Mouse (Mus musculus) limb, embryonic 10.5 days (tissue): ENCODE data around the gene Rabep2. TPM values are rescaled to one million over a fixed set of nuclear protein-coding genes. Genes with fewer than 3 reads are reported as not detected.

ENCODE experiments used
- DNase-seq: peaks from one replicate; pipeline ENCODE4 v3.0.0-alpha.2; 2017; ENCODE audit warnings: low spot score
- H3K27ac ChIP-seq: fragments of 300-500 bp; sonication (generic); 2 replicates; pipeline ENCODE4 v1.5.1; 2016; ENCODE audit warnings: mild to moderate bottlenecking
- H3K27me3 ChIP-seq: fragments of 300-500 bp; sonication (generic); 2 replicates; pipeline ENCODE4 v1.6.1; 2016; ENCODE audit warnings: low read depth, mild to moderate bottlenecking; ENCODE audit not compliant: poor library complexity, severe bottlenecking
- H3K36me3 ChIP-seq: fragments of 300-500 bp; sonication (generic); 2 replicates; pipeline ENCODE4 v1.6.1; 2016; ENCODE audit warnings: mild to moderate bottlenecking, moderate library complexity
- H3K4me1 ChIP-seq: fragments of 300-500 bp; sonication (generic); 2 replicates; pipeline ENCODE4 v1.6.1; 2016
- H3K4me3 ChIP-seq: fragments of 300-500 bp; sonication (generic); 2 replicates; pipeline ENCODE4 v1.5.1; 2016; ENCODE audit warnings: mild to moderate bottlenecking, moderate library complexity
- H3K9me3 ChIP-seq: fragments of 300-500 bp; sonication (generic); replicated peaks from 2 replicates; pipeline ENCODE4 v1.6.1; 2016; ENCODE audit warnings: mild to moderate bottlenecking
- WGBS: fragments of 180-500 bp; shearing (Covaris S2); methylation state at CpG from one replicate; pipeline ENCODE4 v1.1.7; 2016; 5-methylcytosine and 5-hydroxymethylcytosine counted together
- polyA plus RNA-seq: library from polyadenylated mRNA; unstranded; fragments of >200 nt; fragmentation: Nextera tagmentation; extraction: Ambion mirVana; gene quantifications from 2 replicates; pipeline ENCODE4 v1.2.1, GENCODE M21; 2016

The Rabep2 gene
- polyA plus RNA-seq, 1 experiment from 2014 or later: 36.9 TPM

DNA sequence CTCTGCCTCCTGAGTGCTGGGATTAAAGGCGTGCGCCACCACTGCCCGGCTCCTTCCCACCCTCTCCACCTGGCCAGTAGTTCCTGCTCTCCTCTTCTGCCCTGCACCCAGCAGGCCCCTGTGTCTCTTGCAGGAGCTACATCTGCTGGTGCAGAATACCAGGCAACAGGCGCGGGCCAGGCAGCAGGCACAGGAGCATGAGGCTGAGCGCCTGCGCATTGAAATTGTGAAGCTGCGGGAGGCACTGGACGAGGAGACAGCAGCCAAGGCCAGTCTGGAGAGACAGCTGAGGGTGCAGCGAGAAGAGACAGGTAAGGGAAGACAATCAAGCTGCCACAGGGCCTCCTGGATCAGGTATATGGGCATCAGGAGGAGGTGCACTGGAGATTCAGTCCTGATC, 15.4 kb downstream of the Rabep2 start:
- no peak for DNase-seq
- Histone ChIP-seq H3K36me3 (peaks cover 77% of the 10 kb centered on the region), H3K4me3 (no peak overlapping the region), H3K9me3 (no peaks in the 10 kb centered on the region), H3K27me3 (no peaks in the 10 kb centered on the region), H3K4me1 (no peaks in the 10 kb centered on the region), H3K27ac (no peak overlapping the region)
- 95% methylated on average over 10 of the region's 10 CpGs for WGBS

DNA sequence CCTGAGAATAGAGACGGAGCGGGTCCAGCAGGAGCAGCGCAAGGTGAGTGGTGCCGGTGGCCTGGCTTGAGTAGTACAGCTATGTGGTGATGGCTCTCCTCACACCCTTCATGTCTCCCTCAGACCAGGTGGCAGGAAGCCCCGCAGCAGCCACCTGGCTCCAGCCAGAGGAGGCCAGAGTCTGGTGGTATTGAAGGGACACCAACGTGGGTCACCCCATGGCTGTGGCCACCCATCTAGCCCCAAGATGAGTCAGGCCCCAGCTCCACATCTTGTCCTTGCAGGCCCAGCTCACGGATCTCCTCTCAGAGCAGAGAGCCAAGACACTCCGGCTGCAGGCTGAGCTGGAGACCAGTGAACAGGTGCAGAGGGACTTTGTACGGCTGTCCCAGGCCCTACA, 16.0 kb downstream of the Rabep2 start:
- no peaks in the 10 kb centered on the region for H3K27me3 ChIP-seq
- H3K9me3 ChIP-seq: no peaks in the 10 kb centered on the region
- no peak overlapping the region for H3K4me3 ChIP-seq
- H3K36me3 ChIP-seq: peaks cover 79% of the 10 kb centered on the region
- DNase-seq: no peak
- WGBS: 96% methylated on average over 9 of the region's 9 CpGs
- no peak overlapping the region for H3K27ac ChIP-seq
- H3K4me1 ChIP-seq: no peaks in the 10 kb centered on the region

DNA sequence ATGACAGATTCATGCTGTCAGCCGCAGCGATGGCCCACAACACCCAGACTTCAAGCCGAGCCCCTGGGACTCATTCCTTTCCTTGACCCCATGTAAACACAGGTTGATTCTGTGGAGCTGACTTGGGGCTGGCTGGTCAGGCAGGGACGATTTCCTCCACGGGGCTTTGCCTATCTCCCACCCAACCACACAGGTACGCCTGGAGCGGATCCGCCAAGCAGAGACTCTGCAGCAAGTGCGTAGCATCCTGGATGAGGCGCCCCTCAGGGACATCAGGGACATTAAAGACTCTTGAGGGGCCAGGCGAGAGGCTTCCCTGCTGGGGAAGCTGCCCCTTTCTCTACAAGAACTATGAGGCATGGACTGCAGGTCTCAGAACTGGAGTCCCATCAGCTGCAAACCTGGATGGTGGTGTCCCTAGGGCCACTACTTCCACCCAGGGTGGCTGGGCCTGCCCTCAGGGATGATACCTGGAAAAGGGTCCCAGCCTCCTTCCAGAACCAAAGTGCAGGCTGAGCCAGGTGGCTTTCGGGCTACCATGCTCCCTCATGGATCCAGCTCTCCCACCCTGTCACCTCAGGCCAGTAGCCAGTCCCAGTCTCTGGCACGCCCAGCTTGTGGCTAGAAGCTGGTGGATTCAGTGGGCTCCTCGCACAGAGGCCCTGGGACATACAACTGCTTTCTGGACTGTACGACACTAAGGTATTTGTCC, 16.7 kb downstream of the Rabep2 start:
- no peak overlapping the region for H3K27ac ChIP-seq
- H3K36me3 ChIP-seq: peaks cover 76% of the 10 kb centered on the region
- no peaks in the 10 kb centered on the region for H3K9me3 ChIP-seq
- WGBS: 95% methylated on average over 15 of the region's 15 CpGs
- no peaks in the 10 kb centered on the region for H3K27me3 ChIP-seq
- H3K4me3 ChIP-seq: no peak overlapping the region
- no peak for DNase-seq
- H3K4me1 ChIP-seq: no peaks in the 10 kb centered on the region

DNA sequence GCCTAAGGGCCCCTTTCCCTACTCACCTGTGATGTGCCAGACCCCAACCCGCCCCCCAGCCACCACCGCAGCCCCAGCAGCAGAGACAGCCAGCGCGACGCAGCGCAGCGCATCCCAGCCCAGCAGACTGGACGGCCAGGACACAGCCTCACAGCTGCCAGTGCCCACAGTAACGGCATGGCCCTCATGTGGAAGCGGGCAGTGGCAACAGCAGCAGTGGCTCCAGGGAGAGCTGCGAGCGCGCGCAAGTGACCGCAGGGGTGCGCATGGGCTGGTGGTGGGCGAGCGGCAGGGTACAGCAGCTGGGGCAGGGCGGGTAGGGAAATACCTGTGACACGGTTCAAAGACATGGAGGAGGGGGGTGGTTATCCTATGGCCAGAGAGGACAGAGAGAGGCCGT, 17.7 kb downstream of the Rabep2 start:
- Histone ChIP-seq H3K36me3 (peaks cover 69% of the 10 kb centered on the region), H3K4me1 (no peaks in the 10 kb centered on the region), H3K9me3 (no peaks in the 10 kb centered on the region), H3K4me3 (no peak overlapping the region), H3K27ac (no peak overlapping the region; the same call in 1 of the 2 replicates), H3K27me3 (no peaks in the 10 kb centered on the region)
- WGBS: 91% methylated on average over 21 of the region's 21 CpGs
- no peak for DNase-seq

DNA sequence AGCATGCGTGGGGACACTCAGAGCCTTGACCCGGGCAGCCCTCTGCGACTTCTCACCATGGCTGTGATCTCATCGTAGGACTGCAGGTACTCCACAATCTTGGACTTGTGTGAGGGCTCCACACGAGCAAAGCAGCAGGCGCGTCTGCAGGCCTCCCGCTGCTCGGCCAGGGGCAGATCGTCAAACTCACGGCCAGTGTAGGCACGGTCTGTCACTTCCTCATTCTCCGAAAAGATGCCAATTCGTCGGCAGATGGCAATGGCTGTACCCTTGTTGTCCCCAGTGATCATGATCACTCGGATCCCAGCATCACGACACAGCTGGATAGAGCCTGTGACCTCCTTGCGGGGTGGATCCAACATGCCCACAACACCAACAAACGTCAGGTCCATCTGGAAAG, 19.9 kb downstream of the Rabep2 start:
- WGBS: 94% methylated on average over 19 of the region's 19 CpGs
- no peak overlapping the region for H3K27ac ChIP-seq
- no peak for DNase-seq
- H3K36me3 ChIP-seq: peaks cover 55% of the 10 kb centered on the region
- H3K9me3 ChIP-seq: no peaks in the 10 kb centered on the region
- H3K27me3 ChIP-seq: no peaks in the 10 kb centered on the region
- no peak overlapping the region for H3K4me3 ChIP-seq
- H3K4me1 ChIP-seq: no peaks in the 10 kb centered on the region

DNA sequence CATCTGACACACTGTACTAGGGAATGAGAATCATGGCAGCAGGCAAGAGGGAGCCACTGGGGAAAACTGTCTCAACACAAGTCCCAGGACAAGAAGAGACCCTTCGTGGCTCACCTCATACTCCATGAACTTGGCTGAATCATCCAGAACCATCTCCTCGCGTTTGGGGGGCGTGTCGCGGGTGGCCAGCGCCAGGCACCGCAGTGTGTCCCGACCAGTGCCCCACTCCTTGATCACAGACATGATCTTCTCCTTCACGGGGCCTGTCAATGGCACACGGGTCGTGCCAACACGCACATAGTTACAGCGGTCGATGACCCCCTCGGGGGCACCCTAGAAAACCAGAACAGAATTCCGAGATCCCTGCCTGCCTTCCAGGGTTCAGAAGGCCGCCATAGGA, 21.4 kb downstream of the Rabep2 start:
- Histone ChIP-seq H3K9me3 (no peaks in the 10 kb centered on the region), H3K27ac (no peak overlapping the region), H3K36me3 (peaks cover 42% of the 10 kb centered on the region), H3K27me3 (no peaks in the 10 kb centered on the region), H3K4me1 (no peaks in the 10 kb centered on the region), H3K4me3 (no peak overlapping the region)
- WGBS: 95% methylated on average over 18 of the region's 18 CpGs
- no peak for DNase-seq

DNA sequence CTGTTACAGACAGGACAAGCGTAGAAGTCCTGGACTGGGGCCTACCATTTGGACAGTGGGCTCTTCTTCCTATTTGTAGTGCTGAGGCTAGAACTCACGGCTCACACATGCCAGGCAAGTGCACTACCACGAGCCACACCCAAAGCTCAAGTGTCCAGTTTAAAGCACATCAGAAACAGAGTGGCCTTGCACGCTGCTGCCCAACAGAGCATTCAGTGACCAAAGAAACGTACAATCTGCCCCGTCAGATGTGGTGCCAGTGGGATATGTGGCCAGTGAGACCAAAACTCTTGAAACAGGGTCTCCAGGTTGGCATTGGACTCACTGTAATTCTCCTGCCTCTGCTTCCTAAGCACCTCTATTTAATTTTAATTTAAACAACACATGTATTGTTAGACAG, 22.1 kb downstream of the Rabep2 start:
- peaks cover 35% of the 10 kb centered on the region for H3K36me3 ChIP-seq
- no peak overlapping the region for H3K27ac ChIP-seq
- no peak overlapping the region for H3K4me3 ChIP-seq
- no peaks in the 10 kb centered on the region for H3K9me3 ChIP-seq
- no peak for DNase-seq
- H3K4me1 ChIP-seq: no peaks in the 10 kb centered on the region
- 92% methylated on average over 6 of the region's 6 CpGs for WGBS
- H3K27me3 ChIP-seq: no peaks in the 10 kb centered on the region

DNA sequence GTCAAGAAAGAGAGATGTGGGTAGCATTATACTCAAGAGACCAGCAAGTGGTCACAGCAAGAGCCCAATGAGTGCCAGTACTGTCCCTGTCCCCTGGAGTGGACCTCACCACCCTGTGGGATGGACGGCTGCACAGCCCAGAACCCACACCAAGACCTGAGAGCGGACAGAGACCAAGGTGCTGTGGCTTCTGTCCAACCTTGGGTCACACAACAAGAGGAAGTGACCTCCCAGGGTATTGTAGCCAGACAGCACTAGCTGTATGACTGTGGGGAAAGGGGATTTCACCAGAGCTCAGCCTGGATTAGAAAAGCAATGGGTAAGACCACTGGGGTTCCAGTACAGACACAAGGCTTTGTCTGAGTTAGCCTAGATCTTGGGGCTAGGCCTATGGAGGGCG, 23.7 kb downstream of the Rabep2 start:
- Histone ChIP-seq H3K27ac (no peak overlapping the region), H3K4me1 (no peaks in the 10 kb centered on the region), H3K36me3 (peaks cover 19% of the 10 kb centered on the region), H3K27me3 (no peaks in the 10 kb centered on the region), H3K4me3 (no peak overlapping the region), H3K9me3 (no peaks in the 10 kb centered on the region)
- no peak for DNase-seq
- 84% methylated on average over 3 of the region's 3 CpGs for WGBS

DNA sequence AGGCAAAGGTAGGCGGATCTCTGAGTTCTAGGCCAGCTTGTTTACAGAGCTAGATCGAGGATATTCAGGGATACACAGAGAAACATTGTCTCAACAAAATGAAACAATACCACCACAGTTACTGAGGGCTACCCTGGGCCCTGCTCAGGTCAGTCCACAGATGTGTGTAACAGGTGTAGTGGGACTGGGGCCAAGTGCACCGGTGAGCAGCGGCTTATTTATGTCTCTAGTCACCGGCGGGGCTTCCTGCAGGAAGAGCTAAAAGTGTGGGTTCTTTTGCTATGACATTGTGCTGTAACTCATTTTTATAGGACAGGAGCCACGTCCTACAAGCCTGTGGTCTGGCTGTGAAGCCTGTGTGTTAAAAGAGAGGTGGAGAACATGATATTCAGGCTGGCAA, 25.3 kb downstream of the Rabep2 start:
- no peak for DNase-seq
- H3K36me3 ChIP-seq: 0 out of 2 replicates have a peak, but pooled peaks cover 4% of the 10 kb centered on the region
- no peaks in the 10 kb centered on the region for H3K27me3 ChIP-seq
- WGBS: 56% methylated on average over 7 of the region's 7 CpGs
- no peaks in the 10 kb centered on the region for H3K9me3 ChIP-seq
- H3K4me1 ChIP-seq: no peaks in the 10 kb centered on the region
- no peak overlapping the region for H3K27ac ChIP-seq
- no peak overlapping the region for H3K4me3 ChIP-seq

DNA sequence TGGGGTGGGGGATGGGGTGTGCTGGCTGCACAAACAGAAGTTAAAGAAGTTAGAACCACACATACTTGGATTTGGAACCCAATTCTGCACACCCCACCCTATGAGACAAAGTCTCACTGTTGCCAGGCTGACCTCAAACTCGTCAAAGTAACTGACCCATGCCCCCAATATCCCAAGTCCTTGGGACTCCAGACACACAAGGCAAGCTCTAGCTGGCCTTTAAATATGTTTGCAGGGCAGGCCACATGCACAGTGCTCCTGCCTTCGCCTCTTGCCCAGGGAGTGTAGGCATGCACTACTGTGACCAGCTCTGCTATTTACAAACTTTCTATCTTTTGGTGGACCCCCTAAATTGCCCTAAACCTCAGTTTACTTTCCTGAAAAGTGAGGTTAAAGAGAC, 26.7 kb downstream of the Rabep2 start:
- Histone ChIP-seq H3K4me3 (no peak overlapping the region), H3K4me1 (0 out of 2 replicates have a peak, but pooled peaks cover 3% of the 10 kb centered on the region), H3K27me3 (no peaks in the 10 kb centered on the region), H3K36me3 (no peaks in the 10 kb centered on the region), H3K27ac (no peak overlapping the region), H3K9me3 (no peaks in the 10 kb centered on the region)
- no peak for DNase-seq
- 88% methylated on average over 2 of the region's 2 CpGs for WGBS

DNA sequence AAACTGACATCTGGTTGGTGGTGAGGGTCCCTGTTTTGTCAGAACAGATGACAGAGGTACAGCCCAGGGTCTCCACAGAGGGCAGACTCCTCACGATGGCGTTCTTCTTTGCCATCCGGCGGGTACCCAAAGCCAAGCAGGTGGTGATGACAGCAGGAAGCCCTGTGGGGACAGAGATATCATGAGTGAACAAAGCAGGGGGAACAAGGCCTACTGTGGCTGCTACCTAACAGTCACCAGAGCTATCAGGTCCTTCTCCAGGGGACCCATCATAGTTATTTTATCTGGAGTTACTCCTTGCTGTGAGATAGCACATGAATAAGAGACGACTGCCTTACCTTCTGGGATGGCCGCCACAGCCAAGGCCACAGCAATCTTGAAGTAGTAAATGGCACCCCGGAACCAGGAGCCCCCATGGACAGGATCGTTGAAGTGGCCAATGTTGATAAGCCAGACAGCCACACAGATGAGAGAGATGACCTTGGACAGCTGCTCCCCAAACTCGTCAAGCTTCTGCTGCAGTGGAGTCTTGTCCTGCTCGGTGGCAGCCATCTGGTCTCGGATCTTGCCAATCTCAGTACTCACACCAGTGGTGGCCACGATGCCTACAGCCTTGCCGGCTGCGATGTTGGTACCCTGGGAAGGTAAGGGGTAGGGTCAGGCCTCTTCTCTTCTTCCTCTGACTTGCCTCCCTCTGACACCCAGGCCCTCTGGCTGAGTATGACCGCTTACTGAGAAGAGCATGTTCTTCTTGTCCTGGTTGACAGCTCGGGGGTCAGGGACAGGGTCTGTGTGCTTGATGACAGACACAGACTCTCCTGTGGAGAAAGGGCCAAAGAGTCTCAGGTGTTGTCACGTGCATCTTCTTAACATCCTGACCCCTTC, 28.1 kb downstream of the Rabep2 start:
- no peak overlapping the region for H3K4me3 ChIP-seq
- no peak overlapping the region for H3K27ac ChIP-seq
- H3K36me3 ChIP-seq: no peaks in the 10 kb centered on the region
- no peak for DNase-seq
- H3K9me3 ChIP-seq: no peaks in the 10 kb centered on the region
- H3K4me1 ChIP-seq: peaks cover 16% of the 10 kb centered on the region
- 91% methylated on average over 17 of the region's 17 CpGs for WGBS
- no peaks in the 10 kb centered on the region; the same call in 1 of the 2 replicates for H3K27me3 ChIP-seq

DNA sequence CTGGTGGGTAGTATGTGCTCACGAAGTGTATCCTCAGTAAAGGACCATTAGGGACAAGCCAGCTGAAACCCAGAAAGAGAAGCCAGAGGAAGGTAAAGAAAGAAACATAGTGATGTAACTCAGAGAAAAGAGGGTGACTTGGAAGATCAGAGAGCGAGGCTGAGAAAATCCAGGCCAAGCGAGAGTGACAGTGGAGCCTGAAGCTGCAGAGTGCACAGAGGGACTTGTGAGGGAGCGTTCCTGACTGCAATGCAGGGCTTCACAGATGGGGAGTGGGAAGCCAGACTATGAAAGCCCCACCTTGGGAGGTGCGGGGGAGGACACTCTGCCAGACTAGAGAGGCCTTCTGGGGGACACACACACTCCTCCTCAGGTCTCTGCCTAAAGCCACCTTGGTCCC, 29.7 kb downstream of the Rabep2 start:
- no peak for DNase-seq
- 84% methylated on average over 5 of the region's 5 CpGs for WGBS

More for the DNA sequence above, 29.7 kb downstream of the Rabep2 start:
- no peak overlapping the region for H3K4me3 ChIP-seq
- no peaks in the 10 kb centered on the region for H3K9me3 ChIP-seq
- peaks cover 30% of the 10 kb centered on the region for H3K4me1 ChIP-seq
- no peak overlapping the region for H3K27ac ChIP-seq
- H3K36me3 ChIP-seq: no peaks in the 10 kb centered on the region
- peaks cover 4% of the 10 kb centered on the region; the same call in 1 of the 2 replicates for H3K27me3 ChIP-seq
